Mouse (Mus musculus) cortical plate, adult 2 months (tissue): ENCODE data around the gene H2afv. TPM values are rescaled to one million over a fixed set of nuclear protein-coding genes. Genes with fewer than 3 reads are reported as not detected.

Experiments used
- H3K27ac ChIP-seq: fragments of 200-500 bp; 2 replicates; pipeline ENCODE4 v1.5.1; 2012; ENCODE audit warnings: low read length, control low read depth, inconsistent platforms; ENCODE audit not compliant: insufficient read depth
- H3K4me1 ChIP-seq: fragments of 200-500 bp; 2 replicates; pipeline ENCODE4 v1.6.1; 2011; ENCODE audit warnings: low read length; ENCODE audit not compliant: control insufficient read depth, insufficient read depth
- H3K4me3 ChIP-seq: fragments of 200-500 bp; 2 replicates; pipeline ENCODE4 v1.5.1; 2011; ENCODE audit warnings: mild to moderate bottlenecking, low read length, control low read depth; ENCODE audit not compliant: insufficient read depth
- CTCF ChIP-seq: fragments of 200-500 bp; IDR thresholded peaks from 2 replicates; pipeline ENCODE4 v1.5.1; 2011; ENCODE audit warnings: mild to moderate bottlenecking, control low read depth, low read length; ENCODE audit not compliant: insufficient read depth; ENCODE audit errors: extremely low read depth
- POLR2A ChIP-seq: fragments of 200-500 bp; IDR thresholded peaks from 2 replicates; pipeline ENCODE4 v1.6.1; 2011; ENCODE audit warnings: mild to moderate bottlenecking, low read length, control low read depth; ENCODE audit not compliant: insufficient read depth; ENCODE audit errors: extremely low read depth
- polyA plus RNA-seq: library from polyadenylated mRNA; depleted of rRNA; stranded (reverse); fragments of >200 nt; gene quantifications from 2 replicates; pipeline ENCODE4 v1.2.3, GENCODE M21; 2012; rRNA removed

The H2afv gene
- 81.7 and 83.3 TPM in 2 replicates for polyA plus RNA-seq

- TF ChIP-seq POLR2A (no peak), CTCF (no peak)
- Histone ChIP-seq H3K4me3 (peak within 1 kb of the TSS; percentile 60), H3K4me1 (no peaks in the 10 kb centered on the region; the same call in 1 of the 2 replicates), H3K27ac (peak within 1 kb of the TSS; percentile 95)
Observed at GRCm38 (mm10) chr11:6444077-6444853, at the start of gene H2afv. TSS of gene H2afv (minus strand) at chr11:6444443.

- no peaks in the 10 kb centered on the region for H3K4me1 ChIP-seq
- H3K27ac ChIP-seq = no peak overlapping the region
- no peak for TF ChIP-seq POLR2A
- TF ChIP-seq CTCF = peak; percentile 48
- no peak overlapping the region for H3K4me3 ChIP-seq
Observed at GRCm38 (mm10) chr11:6489691-6490503, 45.7 kb upstream of the H2afv start.

- Histone ChIP-seq H3K4me1 (no peaks in the 10 kb centered on the region), H3K27ac (no peak overlapping the region), H3K4me3 (no peak overlapping the region)
- TF ChIP-seq POLR2A (no peak), CTCF (no peak)
Observed at GRCm38 (mm10) chr11:6489257-6489656, 45.0 kb upstream of the H2afv start.

GRCm38 (mm10) chr11:6488041-6488684 lies 43.9 kb upstream of the H2afv start:
- no peak overlapping the region for H3K27ac ChIP-seq
- no peak for TF ChIP-seq POLR2A
- no peak for TF ChIP-seq CTCF
- no peak overlapping the region for H3K4me3 ChIP-seq
- H3K4me1 ChIP-seq = no peaks in the 10 kb centered on the region

GRCm38 (mm10) chr11:6487496-6487895 lies 43.3 kb upstream of the H2afv start:
- no peak overlapping the region for H3K27ac ChIP-seq
- TF ChIP-seq POLR2A (no peak), CTCF (no peak)
- H3K4me1 ChIP-seq = no peaks in the 10 kb centered on the region
- H3K4me3 ChIP-seq = no peak overlapping the region

- Histone ChIP-seq H3K4me1 (no peaks in the 10 kb centered on the region), H3K27ac (no peak overlapping the region), H3K4me3 (no peak overlapping the region)
- TF ChIP-seq CTCF = no peak
Observed at GRCm38 (mm10) chr11:6486916-6487315, 42.7 kb upstream of the H2afv start.

- H3K4me1 ChIP-seq = peaks cover 2% of the 10 kb centered on the region; the same call in 1 of the 2 replicates
- no peak for TF ChIP-seq POLR2A
- TF ChIP-seq CTCF = no peak
- no peak overlapping the region for H3K4me3 ChIP-seq
- no peak overlapping the region for H3K27ac ChIP-seq
Observed at GRCm38 (mm10) chr11:6484244-6484959, 40.2 kb upstream of the H2afv start.

GRCm38 (mm10) chr11:6483103-6483502 lies 38.9 kb upstream of the H2afv start:
- Histone ChIP-seq H3K4me1 (peaks cover 2% of the 10 kb centered on the region; the same call in 1 of the 2 replicates), H3K27ac (no peak overlapping the region), H3K4me3 (no peak overlapping the region)
- TF ChIP-seq CTCF (no peak), POLR2A (no peak)

GRCm38 (mm10) chr11:6481669-6482185 lies 37.5 kb upstream of the H2afv start:
- Histone ChIP-seq H3K4me1 (peaks cover 2% of the 10 kb centered on the region; the same call in 1 of the 2 replicates), H3K4me3 (no peak overlapping the region), H3K27ac (no peak overlapping the region)
- TF ChIP-seq POLR2A = no peak
- no peak for TF ChIP-seq CTCF
